Mouse (Mus musculus) G1E (cell line): ENCODE results near the gene A930002H24Rik.

Experiments used
- CTCF ChIP-seq: IDR thresholded peaks from 2 replicates; pipeline ENCODE4 v1.5.1; 2012; ENCODE audit warnings: low read depth, low read length, inconsistent platforms, mixed read lengths
- GATA1 ChIP-seq: IDR thresholded peaks from 2 replicates; pipeline ENCODE4 v1.6.1; 2012; ENCODE audit warnings: borderline replicate concordance, low read length, inconsistent platforms, mixed read lengths
- GATA2 ChIP-seq: IDR thresholded peaks from 2 replicates; pipeline ENCODE4 v1.6.1; 2012; ENCODE audit warnings: low read depth, low read length, inconsistent platforms, borderline replicate concordance
- POLR2AphosphoS5 ChIP-seq: IDR thresholded peaks from 2 replicates; pipeline ENCODE4 v1.6.1; 2012; ENCODE audit warnings: low read depth, low read length, inconsistent platforms; ENCODE audit not compliant: insufficient replicate concordance
- TAL1 ChIP-seq: conservative IDR thresholded peaks from 2 replicates; pipeline ENCODE4 v1.6.1; 2012; ENCODE audit warnings: low read depth, low read length, inconsistent platforms, mixed read lengths

- no peak for TF ChIP-seq CTCF
- TF ChIP-seq GATA1 = no peak
- TF ChIP-seq GATA2 = no peak
- TF ChIP-seq POLR2AphosphoS5 = no peak
- TF ChIP-seq TAL1 = no peak
Observed at GRCm38 (mm10) chr17:63862399-63862798, 1.2 kb downstream of the A930002H24Rik start.
